Mouse (Mus musculus): ENCODE measurements around the gene Prelp. TPM values are rescaled to one million over a fixed set of nuclear protein-coding genes. Genes with fewer than 3 reads are reported as not detected.

Gene Prelp
- polyA plus RNA-seq, 2 experiments from 2014 or later: not detected

DNA sequence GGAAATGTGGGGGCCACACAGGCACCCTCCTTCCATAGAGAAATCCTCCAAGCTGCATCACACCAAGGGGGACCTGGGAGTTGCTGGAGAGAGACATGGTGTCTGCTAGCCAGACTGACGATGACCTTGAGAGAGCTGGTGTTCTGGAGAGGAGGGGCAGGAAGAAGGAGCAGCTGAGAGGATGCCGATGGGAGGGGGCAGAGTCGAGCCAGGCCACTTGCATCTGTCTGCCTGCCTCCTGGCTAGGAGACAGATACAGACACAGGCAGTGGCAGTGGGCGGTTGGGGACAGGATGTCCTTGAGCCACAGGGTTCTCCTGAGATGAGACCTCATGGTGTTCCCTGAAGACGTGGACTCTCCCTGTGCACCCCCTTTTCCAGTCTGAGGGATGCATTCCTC is 29.7 kb downstream of the Prelp start:
- peak; percentile 51 for ATAC-seq

DNA sequence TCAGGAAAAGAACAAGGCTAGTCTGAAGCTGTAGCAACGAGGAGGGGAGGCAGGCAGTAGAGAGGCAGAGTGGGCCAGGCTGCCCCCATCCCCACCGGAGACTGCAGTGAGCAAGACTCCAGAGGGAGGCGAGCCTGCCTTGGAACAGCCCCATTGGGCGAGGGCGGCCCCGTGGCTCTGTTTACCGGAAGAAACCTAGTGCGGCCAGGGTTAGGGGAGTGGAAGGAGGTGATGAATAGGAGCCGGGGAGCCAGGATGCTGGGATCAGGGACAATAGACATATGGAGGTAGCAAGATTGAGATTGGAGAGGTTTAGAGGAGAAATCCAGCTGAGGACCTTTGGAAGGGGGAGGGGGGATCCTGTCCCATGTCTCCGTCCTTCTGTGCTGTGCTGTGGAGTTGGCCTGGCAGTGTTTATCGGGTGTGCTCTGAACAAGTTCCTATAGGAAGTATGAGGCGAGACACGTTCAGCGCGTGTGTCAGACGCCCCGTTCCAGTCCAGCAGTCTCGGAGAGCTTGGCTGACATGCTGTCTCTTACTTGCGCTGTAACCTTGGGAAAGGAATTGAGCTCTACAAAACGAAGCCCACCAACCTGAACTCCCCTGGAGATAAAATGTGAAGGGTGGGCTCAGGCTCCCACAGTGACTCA is 31.1 kb downstream of the Prelp start:
- no peak for ATAC-seq

DNA sequence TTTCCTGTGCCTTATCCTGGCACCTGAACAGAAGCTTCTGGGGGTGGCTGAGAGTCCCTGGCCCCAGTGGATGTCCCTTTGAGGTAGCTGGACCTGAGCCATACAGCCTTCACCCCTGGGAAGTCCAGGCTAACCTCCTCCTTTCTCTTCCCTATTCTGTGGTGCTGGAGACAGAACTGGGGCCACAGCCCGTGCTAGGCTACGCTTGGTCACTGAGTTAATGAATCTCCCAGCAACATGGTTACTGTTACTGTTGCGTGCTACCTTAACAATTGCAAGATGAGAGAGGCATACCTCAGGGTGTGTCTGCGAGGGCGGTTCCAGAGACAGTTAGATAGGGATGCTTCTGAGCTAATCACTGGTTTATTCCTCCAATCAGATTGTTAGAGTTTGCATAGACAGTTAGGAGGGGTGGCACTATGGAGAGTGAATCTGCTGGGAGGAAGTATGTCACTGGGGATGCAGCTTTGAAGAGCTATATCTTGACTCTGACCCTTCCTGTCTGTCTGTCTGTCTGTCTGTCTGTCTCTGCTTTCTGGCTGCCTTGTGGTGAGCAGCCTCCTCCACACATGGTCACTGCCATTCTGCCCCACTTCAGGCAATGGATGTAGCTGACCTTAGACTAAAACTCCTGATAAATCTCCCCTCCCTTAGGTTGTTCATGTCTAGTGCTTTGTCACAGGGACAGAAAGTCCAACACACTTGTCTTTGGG is 33.5 kb downstream of the Prelp start:
- ATAC-seq: no peak

DNA sequence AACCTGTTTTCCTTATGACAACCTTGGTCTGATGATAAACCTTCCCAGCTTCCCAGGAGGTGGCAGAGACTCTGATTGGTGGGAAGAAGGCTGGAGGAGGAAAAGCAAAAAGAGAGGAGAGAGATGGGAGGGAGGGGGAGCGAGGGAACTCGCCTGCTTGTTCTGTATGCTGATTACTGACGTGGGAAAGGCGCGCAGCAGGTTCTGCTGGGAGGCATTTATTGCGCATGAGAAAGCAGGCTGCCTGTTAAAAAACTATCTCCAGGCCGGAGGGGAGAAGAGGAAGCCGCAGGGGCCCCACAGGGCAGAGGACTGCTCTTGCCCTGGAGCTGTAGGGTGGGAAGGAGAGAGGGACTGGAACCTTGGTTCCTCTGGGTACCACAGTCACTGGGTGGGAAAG is 34.2 kb downstream of the Prelp start:
- no peak for ATAC-seq

DNA sequence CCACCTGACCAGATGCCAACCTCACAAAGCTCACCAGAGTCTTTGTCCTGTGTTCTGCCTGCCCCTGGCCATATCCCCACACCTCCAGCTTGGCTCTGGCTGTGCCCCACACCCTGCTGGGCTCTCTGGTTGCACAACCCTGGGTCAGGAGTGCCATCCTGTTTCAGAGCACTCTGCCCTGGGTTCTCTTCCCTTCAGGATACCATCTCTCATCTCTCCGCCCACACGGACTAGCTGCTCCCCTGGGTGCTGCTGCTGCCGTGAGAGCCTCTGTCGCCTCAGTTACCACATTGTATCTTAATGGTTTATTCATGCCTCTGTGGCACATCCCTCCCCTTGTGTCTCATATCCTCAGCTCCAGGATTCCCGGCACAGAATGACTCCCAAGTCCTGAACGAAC is 34.8 kb downstream of the Prelp start:
- ATAC-seq: no peak

DNA sequence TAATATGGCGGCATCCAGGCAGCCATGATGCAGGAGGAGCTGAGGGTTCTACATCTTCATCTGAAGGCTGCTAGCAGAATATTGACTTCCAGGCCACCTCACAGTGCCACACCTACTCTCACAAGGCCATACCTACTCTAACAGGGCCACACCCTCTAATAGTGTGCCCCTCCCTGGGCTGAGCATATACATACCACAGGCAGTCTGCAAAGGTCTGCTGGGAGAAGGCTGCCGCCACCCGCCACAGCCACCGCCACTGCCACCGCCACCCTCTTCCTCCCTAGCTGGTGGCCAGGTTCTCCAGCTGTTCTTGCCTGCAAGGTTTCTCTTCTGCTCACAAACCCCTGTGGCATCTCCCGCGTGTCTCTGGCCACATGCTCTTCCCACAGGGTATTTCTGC is 35.4 kb downstream of the Prelp start:
- ATAC-seq: no peak

DNA sequence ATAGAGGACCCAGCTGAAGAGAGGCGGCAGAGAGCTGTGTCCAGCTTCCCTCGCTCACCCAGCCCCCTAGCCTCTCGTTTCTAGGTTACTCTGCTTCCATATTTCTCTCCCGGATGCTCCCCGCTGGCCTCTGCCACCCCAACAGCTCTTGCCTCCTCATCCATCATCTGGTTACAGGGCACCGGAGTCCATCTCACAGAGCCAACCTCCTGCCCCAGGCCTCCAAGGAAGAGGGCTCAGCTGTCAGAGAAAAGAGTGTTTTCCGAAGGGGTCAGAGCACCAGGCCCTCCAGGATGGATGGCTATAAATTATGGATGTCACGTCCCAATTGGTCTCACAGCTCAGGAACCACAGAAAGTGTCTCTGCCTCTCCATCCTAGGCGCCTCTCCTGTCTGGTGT is 36.5 kb downstream of the Prelp start:
- ATAC-seq: no peak

DNA sequence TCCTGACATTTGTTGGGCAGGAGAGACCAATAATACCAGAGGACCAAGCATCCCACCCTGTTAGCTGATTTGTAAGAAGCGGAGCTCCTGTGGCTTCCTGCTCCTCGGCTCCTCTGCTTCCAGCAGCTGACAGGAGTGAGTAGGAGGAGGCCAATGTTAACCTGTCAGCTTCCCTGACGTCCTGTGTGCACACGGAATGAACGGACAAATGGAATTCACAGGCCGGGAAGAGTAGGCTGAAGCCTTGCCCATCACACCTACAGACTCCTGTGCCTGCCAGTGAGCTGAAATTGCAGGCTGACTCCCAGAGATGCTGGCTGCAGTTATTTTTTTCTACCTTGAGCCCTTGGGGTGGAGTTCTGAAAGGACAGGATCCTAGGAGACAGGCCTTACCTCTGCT is 37.1 kb downstream of the Prelp start:
- ATAC-seq: no peak

DNA sequence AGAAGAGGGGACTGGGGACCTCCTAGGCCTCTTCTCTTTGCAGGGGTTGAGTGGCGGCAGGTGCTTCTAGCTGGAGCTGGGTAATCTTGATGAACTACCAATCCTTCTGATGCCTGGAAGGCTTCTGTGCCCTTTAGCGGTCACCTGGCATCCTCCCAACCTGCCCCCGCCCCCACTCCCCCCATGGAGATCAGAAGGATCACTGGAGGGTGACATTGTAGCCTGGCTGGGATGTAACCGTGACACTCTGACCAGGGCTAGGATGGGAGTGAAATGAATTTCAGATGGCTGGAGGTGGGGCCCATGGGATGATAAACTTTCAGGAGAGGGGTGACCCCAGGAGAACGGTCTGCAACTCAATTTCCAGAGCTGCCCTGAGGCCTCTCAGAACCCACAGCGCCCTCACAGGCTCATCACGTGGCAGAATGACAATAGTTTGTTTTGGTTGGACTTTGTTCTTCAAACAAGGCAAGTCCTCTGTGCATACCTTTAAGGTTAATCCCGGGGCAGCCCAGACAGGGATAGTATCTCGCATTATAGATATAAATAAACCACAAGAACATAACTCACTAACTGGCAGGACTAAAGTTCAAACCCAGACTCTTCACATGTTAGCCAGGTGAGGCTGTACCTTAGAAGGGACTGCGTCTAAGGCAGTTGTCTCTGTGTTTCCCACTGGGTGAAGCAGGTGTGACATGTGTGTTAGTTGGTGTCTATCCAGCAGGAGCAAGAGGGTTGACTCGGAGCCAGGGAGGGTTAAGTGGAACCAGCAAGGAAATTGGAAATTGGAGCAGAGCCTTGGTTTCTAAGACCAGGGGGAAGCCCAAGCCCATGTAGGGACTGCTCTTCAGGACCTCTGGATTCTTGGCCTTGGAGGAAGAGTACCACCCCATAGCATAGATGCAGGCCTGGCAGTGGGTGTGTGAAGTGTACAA is 38.7 kb downstream of the Prelp start:
- no peak for ATAC-seq

DNA sequence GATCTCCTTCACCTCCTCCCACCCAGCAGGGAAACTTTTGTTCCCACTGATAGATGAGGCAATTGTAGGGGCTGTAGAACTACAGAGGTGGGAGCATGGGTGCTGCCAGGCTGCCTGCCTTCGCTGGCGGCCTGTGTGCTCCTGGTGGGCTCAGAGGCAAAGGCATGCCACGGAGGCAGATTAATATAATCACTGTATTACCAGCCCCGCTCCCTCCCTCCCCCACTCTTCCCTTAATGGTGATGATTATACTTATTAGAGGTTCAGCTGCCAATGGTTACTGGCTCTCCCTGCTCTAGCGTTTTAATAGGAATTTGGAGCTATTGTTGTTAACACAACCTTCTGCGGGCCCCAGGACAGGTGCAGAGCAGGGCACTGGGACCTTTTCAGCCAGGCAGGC is 39.4 kb downstream of the Prelp start:
- ATAC-seq: no peak

DNA sequence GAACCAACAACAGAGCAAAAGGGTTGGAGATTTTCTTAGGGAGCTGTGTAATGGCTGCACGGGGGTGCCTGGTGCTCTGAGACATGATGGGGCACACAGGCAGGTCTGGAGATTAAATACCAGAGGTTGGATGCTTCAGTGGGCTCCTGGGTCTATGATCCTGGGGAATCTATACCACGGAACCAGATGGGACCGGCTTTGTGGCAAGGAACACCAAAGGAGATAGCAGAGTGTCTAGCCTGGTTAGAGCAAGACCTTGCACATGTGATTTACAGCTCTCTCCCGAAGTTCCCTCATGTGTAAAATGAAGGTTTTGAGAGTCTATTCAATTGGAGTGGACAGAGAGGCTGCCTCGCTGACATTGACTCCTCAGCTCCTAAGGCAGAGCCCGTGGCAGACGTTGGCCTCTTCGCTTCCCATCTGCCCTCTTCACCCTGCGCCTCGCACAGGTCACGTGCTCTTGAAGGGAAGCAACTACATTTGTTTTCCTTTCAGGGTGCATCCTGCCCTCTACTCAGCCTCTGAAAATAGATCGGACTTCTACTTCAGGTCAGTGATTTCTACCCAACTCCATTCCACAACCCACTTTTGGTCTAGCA is 42.3 kb downstream of the Prelp start:
- ATAC-seq: no peak

DNA sequence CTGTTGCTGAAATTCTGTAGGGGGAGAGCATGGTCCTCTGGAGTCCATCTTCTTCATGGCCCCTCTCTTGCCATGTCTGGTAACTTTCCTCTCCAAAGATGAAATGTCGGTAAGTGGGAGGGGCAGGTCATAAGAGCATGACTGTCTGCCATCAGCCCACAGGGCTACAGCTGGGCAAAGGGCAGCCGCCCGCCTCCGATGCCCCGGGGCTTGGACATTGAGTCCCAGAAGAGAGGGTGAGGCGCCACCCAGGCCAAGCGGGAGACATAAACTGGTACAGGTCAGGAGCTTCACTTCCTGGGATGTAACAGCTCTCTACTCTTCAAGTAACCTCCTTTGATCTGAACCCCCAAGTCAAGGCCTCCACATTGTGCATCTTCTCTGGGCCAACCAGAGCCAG is 44.3 kb downstream of the Prelp start:
- ATAC-seq: no peak

DNA sequence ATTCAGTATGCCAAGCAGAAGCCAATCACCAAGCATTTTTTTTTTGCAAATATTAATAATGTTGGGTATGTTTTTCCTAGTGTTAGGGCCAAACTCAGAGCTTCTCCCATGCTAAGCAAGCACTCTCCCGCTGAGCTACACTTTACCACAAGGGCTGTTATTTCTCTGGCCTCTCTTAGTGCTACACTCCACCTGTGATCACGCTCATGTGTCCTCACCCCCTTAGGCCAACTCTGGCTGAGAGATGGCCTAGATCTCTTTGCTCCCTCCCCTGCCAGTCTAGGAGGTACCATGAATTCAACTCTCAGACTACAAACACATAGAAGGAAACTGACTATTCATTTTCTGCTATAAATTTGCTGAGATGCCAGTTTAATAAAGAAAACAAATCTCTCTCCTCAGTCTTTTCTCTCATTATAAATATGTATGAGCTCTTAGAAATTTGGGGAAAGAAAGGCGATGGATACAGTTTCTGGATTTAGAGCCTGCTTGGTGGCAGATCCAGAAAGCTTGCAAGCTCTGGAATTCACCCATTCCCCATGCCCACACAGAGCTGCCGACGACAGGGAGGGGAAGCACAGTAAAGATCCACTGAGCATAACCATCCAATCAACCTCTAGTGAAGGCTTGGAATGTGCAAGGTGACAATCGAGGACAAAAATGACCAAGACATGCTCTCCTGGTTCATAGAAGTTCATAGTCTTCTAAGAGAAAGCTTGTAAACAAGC is 48.0 kb downstream of the Prelp start:
- ATAC-seq: no peak

DNA sequence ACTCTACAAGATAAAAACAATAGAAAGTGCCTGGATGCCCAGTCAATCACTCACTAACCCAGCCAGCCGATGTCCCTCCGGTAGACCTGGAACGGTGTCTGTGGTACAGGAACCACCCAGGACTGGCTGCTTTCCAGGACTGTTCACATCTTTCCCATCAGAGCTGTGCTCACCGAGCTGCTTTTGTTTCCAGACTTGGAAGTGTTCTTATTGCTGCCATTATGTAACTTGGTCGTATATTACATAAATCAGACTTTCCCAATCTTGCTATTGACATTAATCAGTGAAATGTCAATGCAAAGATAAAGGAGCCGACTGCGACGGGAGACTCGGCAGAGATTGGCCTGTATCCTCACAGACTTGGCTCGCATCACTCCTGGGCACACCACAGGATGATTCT is 50.0 kb downstream of the Prelp start:
- ATAC-seq: no peak

DNA sequence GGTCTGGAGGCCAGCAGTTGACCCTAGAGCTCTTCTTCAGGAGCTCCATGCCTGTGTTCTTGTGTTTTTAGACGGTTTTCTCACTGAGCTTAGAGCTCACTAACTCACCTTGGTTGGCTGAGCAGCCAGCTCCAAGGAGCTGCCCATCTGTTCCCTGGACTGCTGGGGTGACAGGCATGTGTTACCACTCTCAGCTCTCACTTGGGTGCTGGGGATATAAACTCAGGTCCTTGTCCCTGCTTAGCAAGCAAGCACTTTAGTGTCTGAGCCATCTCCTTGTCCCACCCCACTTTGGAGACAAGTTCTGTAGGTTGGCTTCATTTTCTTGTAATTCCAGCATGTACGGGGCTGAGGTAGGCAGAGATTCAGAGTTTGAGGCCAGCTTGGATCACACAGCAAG is 52.0 kb downstream of the Prelp start:
- no peak for ATAC-seq

DNA sequence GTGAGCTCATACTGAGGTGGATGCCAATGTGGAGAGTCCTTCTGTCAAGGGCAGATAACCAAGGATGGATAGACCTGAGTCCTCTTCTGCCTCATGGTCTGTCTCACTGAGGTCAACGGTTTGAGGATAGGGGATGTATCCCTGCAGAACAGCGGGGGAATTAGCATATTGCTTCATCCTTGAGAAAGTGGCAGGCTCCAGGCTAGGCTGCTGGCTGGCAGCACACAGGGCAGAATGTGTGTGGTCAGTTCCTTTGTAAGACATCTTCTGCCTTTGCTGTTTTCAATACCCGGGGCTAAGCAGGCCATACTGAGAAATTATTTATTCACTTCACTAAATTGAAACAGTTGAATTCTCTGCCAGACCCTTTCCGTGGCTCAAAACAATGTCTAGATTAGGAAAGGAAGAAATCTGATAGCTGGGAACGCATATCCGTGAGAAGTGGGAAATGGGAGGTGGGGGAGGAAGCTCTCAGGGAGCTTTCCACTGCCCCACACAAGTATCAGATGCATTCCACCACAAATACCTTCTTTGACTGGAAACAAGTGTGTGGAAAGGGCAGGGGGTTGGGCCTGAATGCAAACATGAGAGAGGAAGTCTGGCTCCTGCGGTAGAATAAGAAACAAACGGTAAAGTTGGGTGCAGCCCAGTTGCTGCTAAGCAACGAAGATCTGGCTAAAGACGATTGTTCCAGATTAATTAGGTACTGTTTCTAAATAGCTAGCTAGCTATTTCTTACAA is 57.8 kb downstream of the Prelp start:
- peak; percentile 68 for ATAC-seq

DNA sequence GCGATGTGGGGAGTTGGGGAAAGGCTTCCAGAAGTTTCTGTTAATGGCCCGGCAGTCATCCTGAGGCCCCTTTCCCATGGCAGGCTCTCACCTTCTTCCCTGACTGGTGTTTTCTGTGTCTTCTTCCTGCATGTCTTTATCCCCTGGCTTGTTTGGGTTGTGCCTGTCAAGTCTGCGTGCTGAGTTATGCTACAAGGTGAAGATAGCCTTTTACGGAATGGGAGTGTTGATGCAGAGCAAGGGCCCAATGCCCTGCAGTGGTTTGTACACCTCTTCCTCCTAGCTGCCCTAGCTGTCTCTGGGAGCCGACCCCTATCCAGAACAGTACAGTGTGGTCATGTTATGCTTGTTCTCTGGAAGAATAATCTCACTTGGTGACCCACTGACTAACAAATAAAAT is 60.2 kb downstream of the Prelp start:
- ATAC-seq: no peak
